Mouse (Mus musculus): ENCODE measurements around the gene Gm12887.

Gm12887 gene

DNA sequence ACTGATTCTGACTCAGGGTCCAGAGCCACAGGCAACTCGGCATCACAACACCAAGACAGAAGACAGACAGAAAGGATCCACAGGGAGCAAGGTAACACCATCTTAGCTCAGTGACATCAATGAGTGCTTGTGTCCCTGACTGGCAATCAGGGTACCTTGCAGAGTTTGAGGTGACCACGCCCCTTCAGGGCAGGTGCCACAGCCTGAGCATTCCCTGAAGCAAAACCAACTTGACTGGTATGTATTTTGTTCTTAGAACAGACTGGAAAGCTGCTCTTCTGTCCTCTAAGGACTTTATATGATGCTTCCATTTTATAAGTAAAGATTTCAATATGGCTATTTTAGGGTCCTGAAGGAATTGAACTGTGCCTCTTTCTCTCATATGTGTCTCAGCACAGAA is at the start of gene Gm12887:
TSS of gene Gm12887 (minus strand) at position 101 of the 400 bp plus-strand sequence.
- DNase-seq, result no peak

DNA sequence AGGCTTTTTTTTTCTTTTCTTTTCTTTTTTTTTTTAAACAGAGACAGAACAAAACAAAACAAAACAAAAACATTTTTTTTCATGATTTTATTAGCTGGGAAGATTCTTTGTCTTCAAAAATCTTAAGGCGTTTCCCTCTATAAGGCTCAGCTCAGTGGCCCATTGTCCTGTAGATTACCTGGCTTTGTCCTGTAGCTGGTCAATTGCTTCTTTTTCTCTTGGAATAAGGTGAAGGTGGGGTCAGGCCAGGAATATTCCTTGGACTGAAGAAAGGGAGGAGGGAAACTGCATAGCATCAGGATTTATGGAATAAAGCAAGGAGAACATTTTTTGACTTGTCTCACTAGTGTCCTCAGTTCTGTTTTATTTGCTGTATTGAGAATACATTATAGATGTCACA is 35.1 kb upstream of the Gm12887 start:
- no peak for DNase-seq
